Mouse (Mus musculus): Measurements from ENCODE around the gene Rbm33.

DNA sequence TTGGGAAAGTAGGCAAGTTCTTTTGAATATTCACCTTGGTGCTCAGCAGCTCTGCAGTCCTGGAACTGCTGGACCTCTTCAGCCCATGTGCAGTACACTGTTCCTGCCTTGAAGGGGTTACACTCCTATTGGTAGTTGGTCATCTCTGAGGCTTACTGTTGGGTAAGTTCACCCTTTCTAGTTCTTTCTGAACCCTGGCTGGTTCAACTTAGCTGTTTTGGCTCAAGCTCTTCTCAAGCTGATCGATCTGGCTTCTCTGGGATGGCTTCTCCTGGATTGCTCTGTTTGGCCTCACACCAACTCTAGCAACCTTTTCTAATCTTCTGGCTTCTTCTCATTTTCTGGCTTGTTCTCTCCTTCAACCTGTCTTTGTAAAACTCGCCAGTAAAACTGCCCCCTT, 1.8 kb downstream of the Rbm33 start:
- TF ChIP-seq GATA1 (IDR thresholded peaks at IDR 0.05; ENCODE audit: low read length) (no peak), TAL1 (IDR thresholded peaks at IDR 0.05; ENCODE audit: low read length) (no peak)
